ENCODE assay signal across 17 mouse cellular contexts in the genomic region with DNA sequence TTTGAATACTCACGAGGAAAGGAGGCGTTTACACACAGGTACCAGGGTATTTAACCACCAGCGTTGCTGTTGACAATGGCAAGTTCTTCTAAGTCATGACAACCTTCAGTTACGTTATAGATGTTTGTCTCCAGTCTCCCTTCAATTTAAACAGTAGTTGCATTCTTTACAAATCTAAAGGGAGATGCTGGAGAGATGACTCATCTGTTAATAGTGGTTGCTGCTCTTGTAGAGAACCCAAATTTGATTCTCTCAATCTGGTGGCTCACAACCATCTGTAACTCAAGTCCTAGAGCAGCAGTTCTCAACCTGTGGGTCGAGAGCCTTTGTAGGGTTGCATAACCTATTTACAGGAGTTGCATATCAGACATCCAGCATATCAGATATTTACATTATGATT.
"Had no signal": no experiment of that assay in that cellular context is flagged by ENCODE, and none has a peak within 500 bp of the region (broad histone marks: within the 10 kb centered on the region; RNA-seq: fewer than 3 reads in every experiment).

No protein-coding gene starts in this region.

- ATAC-seq: midbrain, embryonic 16.5 days had no signal

- H3K36me3 ChIP-seq: midbrain, embryonic 10.5 days; midbrain, embryonic 12.5 days; neural tube, embryonic 12.5 days; stomach, embryonic 15.5 days had no signal

- H3K27ac ChIP-seq: macrophage; midbrain, embryonic 10.5 days; midbrain, embryonic 12.5 days; neural tube, embryonic 12.5 days; stomach, embryonic 15.5 days; stomach, postnatal 0 days had no signal

- H3K4me1 ChIP-seq: midbrain, embryonic 10.5 days; midbrain, embryonic 12.5 days; neural tube, embryonic 12.5 days; stomach, embryonic 15.5 days had no signal

- DNase-seq: lung, adult 18-20 months; lung, embryonic 14.5 days; lung, postnatal 14 days; lung, postnatal 36 days; midbrain, embryonic 14.5 days; right cerebral cortex, postnatal 14 days; thymus, adult 2 months; thymus, postnatal 14 days; thymus, postnatal 36 days had no signal

- H3K27me3 ChIP-seq: midbrain, embryonic 12.5 days; neural tube, embryonic 12.5 days; stomach, embryonic 15.5 days had no signal

- H3K4me3 ChIP-seq: megakaryocyte, embryonic 14.5 days; midbrain, embryonic 10.5 days; midbrain, embryonic 12.5 days; neural tube, embryonic 12.5 days; stomach, embryonic 15.5 days had no signal
